Mouse (Mus musculus) thymus, adult 2 months (tissue): Measurements from ENCODE around the gene Macrod1. TPM values are rescaled to one million over a fixed set of nuclear protein-coding genes. Genes with fewer than 3 reads are reported as not detected.

ENCODE experiments used
- DNase-seq: peaks from one replicate; pipeline ENCODE4 v3.0.0; 2021
- H3K27ac ChIP-seq: fragments of 200-500 bp; 2 replicates; pipeline ENCODE4 v1.5.1; 2012; ENCODE audit warnings: low read length, control low read depth; ENCODE audit not compliant: control insufficient read depth, insufficient read depth
- H3K27me3 ChIP-seq: fragments of 200-500 bp; 2 replicates; pipeline ENCODE4 v1.6.1; 2012; ENCODE audit warnings: mild to moderate bottlenecking, low read length, moderate library complexity, mixed read lengths; ENCODE audit not compliant: control insufficient read depth, insufficient read depth
- H3K36me3 ChIP-seq: fragments of 200-500 bp; 2 replicates; pipeline ENCODE4 v1.6.1; 2012; ENCODE audit warnings: mild to moderate bottlenecking, low read length, moderate library complexity; ENCODE audit not compliant: control insufficient read depth, insufficient read depth
- H3K4me1 ChIP-seq: fragments of 200-500 bp; replicated peaks from 2 replicates; pipeline ENCODE4 v1.6.1; 2012; ENCODE audit warnings: low read length; ENCODE audit not compliant: control insufficient read depth, insufficient read depth
- H3K4me3 ChIP-seq: fragments of 200-500 bp; 2 replicates; pipeline ENCODE4 v1.5.1; 2012; ENCODE audit warnings: mild to moderate bottlenecking, low read length, control low read depth, moderate library complexity; ENCODE audit not compliant: control insufficient read depth, insufficient read depth
- CTCF ChIP-seq: fragments of 200-500 bp; IDR thresholded peaks from 2 replicates; pipeline ENCODE4 v1.5.1; 2012; ENCODE audit warnings: mild to moderate bottlenecking, control low read depth, low read length, moderate library complexity, borderline replicate concordance; ENCODE audit not compliant: control insufficient read depth, poor library complexity, insufficient read depth; ENCODE audit errors: extremely low read depth
- POLR2A ChIP-seq: fragments of 200-500 bp; IDR thresholded peaks from 2 replicates; pipeline ENCODE4 v1.6.1; 2012; ENCODE audit warnings: mild to moderate bottlenecking, low read length, control low read depth, moderate library complexity; ENCODE audit not compliant: control insufficient read depth, poor library complexity, insufficient read depth; ENCODE audit errors: extremely low read depth
- WGBS: fragments of 180-500 bp; shearing (Covaris S2); methylation state at CpG from one replicate; pipeline ENCODE4 v1.1.7; 2018; 5-methylcytosine and 5-hydroxymethylcytosine counted together
- polyA plus RNA-seq: library from polyadenylated mRNA; depleted of rRNA; stranded (reverse); fragments of >200 nt; gene quantifications from 2 replicates; pipeline ENCODE4 v1.2.3, GENCODE M21; 2012

Macrod1 gene
- polyA plus RNA-seq, 1 experiment, result 49.3 TPM

DNA sequence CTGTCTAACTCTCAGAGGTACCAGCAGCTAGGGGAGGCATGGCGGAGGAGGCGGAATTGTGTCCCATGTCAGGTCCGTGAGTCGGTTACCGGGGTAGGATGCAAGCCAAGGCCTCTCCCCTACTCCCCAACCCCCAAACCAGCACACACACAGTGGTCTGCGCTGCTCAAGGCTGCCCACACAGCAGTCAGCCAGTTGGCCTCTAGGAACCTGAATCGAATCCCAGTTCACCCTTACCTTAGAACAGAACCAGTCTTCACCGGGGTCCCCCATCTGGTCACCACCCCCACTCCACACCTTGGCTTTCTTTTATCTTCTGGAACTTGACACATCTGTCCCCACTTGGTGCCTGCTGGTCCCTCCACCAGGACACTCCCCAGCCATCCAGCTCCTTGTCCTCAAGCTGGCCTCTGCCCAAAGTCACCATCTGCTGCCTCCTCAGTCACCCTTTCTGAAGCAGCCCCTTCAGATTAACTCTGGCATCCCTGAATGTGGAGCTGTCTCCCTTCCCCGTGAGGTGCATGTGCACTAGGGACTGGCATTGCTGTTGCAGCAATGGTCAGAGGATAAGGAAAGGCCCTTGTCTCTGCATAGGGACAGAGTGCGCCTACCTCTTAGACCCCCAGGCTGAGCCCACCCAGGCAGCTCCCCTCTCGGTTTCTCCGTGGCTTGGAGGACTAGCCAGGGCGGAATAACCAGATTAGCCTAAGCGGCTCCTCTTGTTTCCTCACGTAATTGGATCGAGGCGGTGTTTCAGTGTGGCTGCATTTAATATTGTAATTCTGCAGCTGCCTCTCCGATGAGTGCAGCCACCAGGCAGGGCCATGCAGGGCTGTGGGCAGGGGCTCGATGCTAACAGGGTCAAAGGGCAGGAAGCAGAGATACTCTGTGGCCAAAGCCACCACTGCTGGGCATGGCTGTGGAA is 72.2 kb downstream of the Macrod1 start:
- Histone ChIP-seq H3K27me3 (no peaks in the 10 kb centered on the region), H3K4me1 (0 out of 2 replicates have a peak, but pooled peaks cover 2% of the 10 kb centered on the region), H3K4me3 (no peak overlapping the region), H3K36me3 (no peaks in the 10 kb centered on the region), H3K27ac (no peak overlapping the region)
- WGBS, result 95% methylated on average over 19 of the region's 19 CpGs
- TF ChIP-seq CTCF (no peak), POLR2A (no peak)
- DNase-seq, result no peak

GRCm38 (mm10) chr19:7130317-7130716 is 73.7 kb downstream of the Macrod1 start:
- no peak for DNase-seq
- no peaks in the 10 kb centered on the region for H3K27me3 ChIP-seq
- no peak overlapping the region for H3K4me3 ChIP-seq
- WGBS, result 58% methylated on average over 11 of the region's 11 CpGs
- 0 out of 2 replicates have a peak, but pooled peaks cover 2% of the 10 kb centered on the region for H3K4me1 ChIP-seq
- no peaks in the 10 kb centered on the region for H3K36me3 ChIP-seq
- H3K27ac ChIP-seq, result no peak overlapping the region
- TF ChIP-seq CTCF (no peak), POLR2A (no peak)

GRCm38 (mm10) chr19:7133436-7133835 is 76.8 kb downstream of the Macrod1 start:
- Histone ChIP-seq H3K4me3 (no peak overlapping the region), H3K27me3 (no peaks in the 10 kb centered on the region), H3K36me3 (no peaks in the 10 kb centered on the region), H3K27ac (no peak overlapping the region), H3K4me1 (0 out of 2 replicates have a peak, but pooled peaks cover 2% of the 10 kb centered on the region)
- WGBS, result 96% methylated on average over 9 of the region's 9 CpGs
- TF ChIP-seq CTCF (no peak), POLR2A (no peak)
- DNase-seq, result no peak

DNA sequence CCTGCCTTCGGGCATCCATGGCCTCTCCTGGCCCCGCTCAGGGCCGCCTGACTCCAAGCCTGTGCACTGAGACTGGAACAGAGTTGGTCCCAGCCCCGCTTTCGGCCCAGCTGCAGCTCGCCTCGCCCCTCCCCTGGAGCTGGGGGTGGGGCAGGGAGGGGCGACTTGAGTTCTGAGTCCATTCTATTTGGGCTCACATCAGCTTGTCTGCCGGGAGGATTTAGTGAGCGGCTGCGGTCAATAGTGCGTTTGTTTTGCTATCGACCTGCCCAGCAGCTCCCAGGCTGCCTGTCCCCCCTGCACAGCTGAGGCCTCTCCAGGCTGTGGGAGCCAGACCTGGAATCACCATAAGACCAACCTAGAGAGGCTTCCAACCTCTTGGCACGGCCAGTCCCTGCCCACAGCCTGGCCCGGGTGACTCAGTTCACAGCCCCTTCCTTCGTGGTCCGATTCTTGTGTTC is 78.1 kb downstream of the Macrod1 start:
- 89% methylated on average over 17 of the region's 17 CpGs for WGBS
- Histone ChIP-seq H3K36me3 (no peaks in the 10 kb centered on the region), H3K27me3 (no peaks in the 10 kb centered on the region), H3K4me3 (no peak overlapping the region), H3K4me1 (0 out of 2 replicates have a peak, but pooled peaks cover 2% of the 10 kb centered on the region), H3K27ac (no peak overlapping the region)
- TF ChIP-seq POLR2A (no peak), CTCF (no peak)
- no peak for DNase-seq

DNA sequence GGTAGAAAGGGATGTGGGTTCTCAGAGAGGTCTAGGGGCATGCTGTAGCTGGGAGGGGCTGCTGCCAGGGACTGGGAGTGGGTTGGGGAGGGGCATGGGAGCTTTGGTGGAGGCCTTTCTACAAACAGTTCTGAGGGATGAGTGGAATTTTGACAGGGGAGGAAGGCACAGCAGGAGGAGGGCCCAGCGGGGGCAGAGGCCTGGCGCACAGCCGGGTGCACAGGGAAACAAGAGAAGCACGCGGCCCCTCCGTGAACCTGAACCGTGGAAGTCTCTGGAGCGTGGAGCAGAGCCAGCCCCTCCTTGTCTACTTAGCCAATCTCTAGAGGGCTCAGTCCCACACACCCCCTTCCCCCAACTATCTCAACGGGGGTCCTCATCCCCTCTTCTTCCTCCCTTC is 78.9 kb downstream of the Macrod1 start:
- H3K4me1 ChIP-seq, result no peaks in the 10 kb centered on the region
- no peaks in the 10 kb centered on the region for H3K36me3 ChIP-seq
- DNase-seq, result no peak
- no peak for TF ChIP-seq POLR2A
- TF ChIP-seq CTCF, result no peak
- no peak overlapping the region for H3K27ac ChIP-seq
- no peaks in the 10 kb centered on the region for H3K27me3 ChIP-seq
- H3K4me3 ChIP-seq, result no peak overlapping the region
- WGBS, result 88% methylated on average over 9 of the region's 9 CpGs

DNA sequence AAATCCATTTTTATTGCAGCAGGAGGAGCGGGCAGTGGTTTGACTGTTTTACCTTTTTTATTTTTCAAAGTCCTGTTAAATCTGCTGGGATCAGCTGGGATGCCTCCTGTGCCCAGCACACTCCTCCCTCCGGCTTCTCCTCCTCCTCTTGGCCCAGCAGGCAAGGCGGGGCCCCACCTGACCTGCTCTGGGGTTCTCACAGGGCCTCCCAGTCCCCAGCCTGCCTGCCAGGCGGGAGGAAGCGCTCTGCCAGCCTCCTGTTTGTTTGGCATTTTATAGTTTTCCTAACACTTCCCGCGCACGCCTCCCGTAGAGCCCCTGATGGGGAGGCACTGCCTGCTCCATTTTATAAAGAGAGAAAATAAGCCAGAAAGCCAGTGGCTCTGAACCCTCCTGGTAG is 79.4 kb downstream of the Macrod1 start:
- Histone ChIP-seq H3K4me3 (no peak overlapping the region), H3K27ac (no peak overlapping the region), H3K4me1 (no peaks in the 10 kb centered on the region), H3K27me3 (no peaks in the 10 kb centered on the region), H3K36me3 (no peaks in the 10 kb centered on the region)
- WGBS, result 90% methylated on average over 9 of the region's 9 CpGs
- TF ChIP-seq CTCF (no peak), POLR2A (no peak)
- no peak for DNase-seq

DNA sequence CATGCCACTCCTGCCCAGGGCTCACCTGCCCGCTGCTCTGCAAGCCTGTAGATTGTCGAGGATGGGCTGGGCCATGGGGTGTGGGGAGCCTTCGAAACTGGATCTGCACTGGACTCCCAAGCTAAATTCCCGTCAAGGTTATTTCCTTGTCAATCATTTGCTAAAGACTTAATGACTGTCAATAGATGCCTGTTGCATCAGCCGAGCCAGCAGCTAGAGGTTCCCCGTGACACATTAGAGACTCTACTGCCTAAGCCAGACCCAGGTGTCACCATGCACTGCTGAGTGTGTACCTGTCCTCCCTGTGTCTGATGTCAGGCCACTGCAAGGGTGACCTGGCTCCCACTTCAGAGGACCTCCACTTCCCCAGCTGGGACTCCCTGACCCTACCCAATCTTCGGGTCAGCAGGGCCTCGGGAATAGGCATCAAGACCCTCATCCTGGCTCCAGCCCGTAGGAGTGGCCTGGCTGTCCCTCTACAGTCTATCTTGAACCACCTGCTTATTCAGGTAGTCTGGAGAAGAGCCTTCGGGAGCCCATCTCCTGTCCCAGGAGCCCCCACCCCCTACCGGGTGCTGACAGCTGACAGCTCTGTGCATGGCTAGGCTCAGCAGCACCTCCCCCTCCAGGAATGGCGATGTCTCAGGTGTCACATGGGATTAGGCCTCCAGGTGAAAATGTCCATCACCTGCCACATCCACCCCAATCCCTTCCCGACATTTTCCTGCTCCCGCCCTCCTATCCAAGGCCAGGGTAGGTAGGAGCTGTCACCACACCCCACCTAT is 80.3 kb downstream of the Macrod1 start:
- no peak for DNase-seq

More for the DNA sequence above, 80.3 kb downstream of the Macrod1 start:
- Histone ChIP-seq H3K4me3 (no peak overlapping the region), H3K27me3 (no peaks in the 10 kb centered on the region), H3K4me1 (no peaks in the 10 kb centered on the region), H3K27ac (no peak overlapping the region), H3K36me3 (no peaks in the 10 kb centered on the region)
- TF ChIP-seq POLR2A (no peak), CTCF (no peak)
- WGBS, result 93% methylated on average over 14 of the region's 14 CpGs
